Mouse (Mus musculus): Measurements from ENCODE around the gene Lrch1. TPM values are rescaled to one million over a fixed set of nuclear protein-coding genes. Genes with fewer than 3 reads are reported as not detected.
A peak's percentile ranks its signal among the peaks of the same experiment; 100 is the strongest.

Lrch1 gene
- polyA plus RNA-seq, 1 experiment from 2014 or later, result 10.9 TPM

DNA sequence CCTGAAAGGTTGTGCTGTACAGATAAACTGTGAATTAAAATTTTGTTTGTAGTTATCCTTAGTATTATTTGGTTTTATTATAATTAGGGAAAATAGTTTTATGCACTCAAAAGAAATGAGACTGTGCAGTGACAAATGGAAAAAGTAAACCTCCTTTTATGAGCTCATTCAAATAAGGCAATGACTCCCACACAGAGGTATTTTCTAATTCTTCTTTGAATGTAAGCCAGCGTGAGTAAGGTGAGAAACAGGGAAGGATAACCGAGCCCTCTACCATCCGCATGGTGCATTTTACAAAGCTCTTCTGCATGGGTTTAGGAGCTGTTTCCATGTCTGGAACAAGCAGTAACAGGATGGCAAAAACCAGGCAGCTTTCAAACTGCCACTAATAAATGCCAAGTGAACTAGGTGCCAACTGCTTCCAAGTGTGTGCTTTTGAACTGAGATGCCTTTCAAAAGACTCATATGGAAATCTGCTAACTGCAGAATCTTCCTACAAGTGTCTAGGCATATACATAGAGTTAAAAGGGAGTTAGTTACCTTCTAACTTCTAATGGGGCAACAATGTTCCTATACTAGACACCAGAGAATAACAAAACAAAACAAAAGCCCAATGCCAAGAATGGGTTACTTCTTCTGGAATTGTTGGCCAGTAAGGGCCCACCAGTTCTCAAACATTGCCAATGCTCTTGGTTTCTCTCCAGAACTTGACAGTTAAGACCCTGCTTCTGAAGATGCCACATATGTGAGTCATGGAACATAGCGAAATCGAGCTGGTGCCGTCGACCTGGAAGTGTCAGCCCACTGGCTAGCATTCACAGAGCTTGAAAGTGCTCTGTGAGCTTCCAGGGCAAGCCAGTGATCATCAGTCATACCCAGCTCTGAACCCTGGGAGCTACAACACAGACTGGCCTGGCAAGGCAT lies 124.7 kb downstream of the Lrch1 start:
- 0 out of 2 replicates have a peak, but pooled peaks cover 6% of the 10 kb centered on the region for H3K36me3 ChIP-seq
- no peak overlapping the region for H3K27ac ChIP-seq
- peaks cover 26% of the 10 kb centered on the region for H3K4me1 ChIP-seq (replicated peaks)
- 70% methylated on average over 7 of the region's 7 CpGs for WGBS
- no peaks in the 10 kb centered on the region for H3K27me3 ChIP-seq
- H3K4me2 ChIP-seq, result no peak overlapping the region
- no peak overlapping the region for H3K9ac ChIP-seq
- H3K9me3 ChIP-seq (replicated peaks), result no peaks in the 10 kb centered on the region
- ATAC-seq (replicated peaks; ENCODE audit: insufficient number of reproducible peaks, insufficient read depth, low FRiP score, low read depth), result no peak
- no peak overlapping the region for H3K4me3 ChIP-seq

DNA sequence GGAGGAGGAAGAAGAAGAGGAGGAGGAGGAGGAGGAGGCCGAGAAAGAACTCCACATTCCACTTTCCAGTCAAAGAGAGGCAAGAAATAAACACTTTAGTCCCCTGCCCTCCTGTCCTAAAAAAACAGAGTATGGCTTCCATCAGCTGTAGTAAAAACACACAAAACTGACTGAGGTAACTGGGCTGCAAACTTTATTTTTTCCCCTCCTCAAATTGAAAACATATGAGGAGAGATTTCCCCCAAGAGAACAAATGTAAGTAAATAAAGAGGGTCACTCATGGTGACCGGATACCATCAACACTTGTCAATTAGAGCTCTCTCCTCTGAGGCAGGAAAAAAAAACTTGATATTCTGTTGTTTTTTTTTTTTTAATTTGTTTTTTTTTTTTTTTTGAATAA lies 125.6 kb downstream of the Lrch1 start:
- Histone ChIP-seq H3K27me3 (no peaks in the 10 kb centered on the region), H3K36me3 (0 out of 2 replicates have a peak, but pooled peaks cover 6% of the 10 kb centered on the region), H3K27ac (no peak overlapping the region), H3K4me1 (replicated peaks) (peaks cover 26% of the 10 kb centered on the region), H3K9ac (no peak overlapping the region), H3K4me2 (no peak overlapping the region), H3K9me3 (replicated peaks) (no peaks in the 10 kb centered on the region), H3K4me3 (no peak overlapping the region)
- no peak for ATAC-seq (replicated peaks; ENCODE audit: insufficient number of reproducible peaks, insufficient read depth, low FRiP score, low read depth)
- 73% methylated on average over 2 of the region's 2 CpGs for WGBS

DNA sequence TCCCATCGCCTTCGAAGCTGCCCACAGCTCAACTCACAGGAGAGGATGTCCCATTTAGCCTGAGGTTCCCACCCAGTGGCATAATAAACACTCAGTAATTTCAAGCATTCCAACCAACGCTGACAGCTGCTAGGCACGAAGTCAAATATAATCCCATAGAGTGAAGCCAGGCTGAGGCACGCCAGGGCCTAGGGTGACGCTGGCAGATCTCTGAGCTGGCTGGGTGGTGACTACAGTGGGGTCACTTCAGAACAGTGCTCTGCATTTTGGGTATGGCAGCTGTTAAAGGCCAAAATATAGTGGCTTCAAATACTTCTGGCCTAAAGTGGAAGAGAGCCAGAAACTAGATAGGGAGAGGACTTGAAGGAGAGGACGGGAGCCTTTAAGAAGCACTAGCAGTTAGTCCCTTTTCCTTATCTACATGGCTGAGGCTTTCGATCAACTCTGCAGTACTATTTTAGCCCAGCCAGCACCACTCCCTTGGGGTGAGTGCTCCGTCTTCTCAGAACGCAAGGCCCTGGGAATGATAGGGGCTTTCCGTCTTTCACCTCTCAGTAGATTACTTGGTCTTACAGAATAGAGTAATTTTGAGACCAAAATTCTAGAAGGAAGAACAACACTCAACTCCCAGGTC lies 127.4 kb downstream of the Lrch1 start:
- Histone ChIP-seq H3K27me3 (no peaks in the 10 kb centered on the region), H3K27ac (peak overlapping the region; percentile 86), H3K4me1 (replicated peaks) (peaks cover 26% of the 10 kb centered on the region), H3K36me3 (peaks cover 14% of the 10 kb centered on the region; the same call in 1 of the 2 replicates), H3K4me3 (no peak overlapping the region), H3K9ac (no peak overlapping the region), H3K9me3 (replicated peaks) (no peaks in the 10 kb centered on the region), H3K4me2 (peak overlapping the region; percentile 36)
- ATAC-seq (replicated peaks; ENCODE audit: insufficient number of reproducible peaks, insufficient read depth, low FRiP score, low read depth), result peak; percentile 88
- 37% methylated on average over 11 of the region's 11 CpGs for WGBS

DNA sequence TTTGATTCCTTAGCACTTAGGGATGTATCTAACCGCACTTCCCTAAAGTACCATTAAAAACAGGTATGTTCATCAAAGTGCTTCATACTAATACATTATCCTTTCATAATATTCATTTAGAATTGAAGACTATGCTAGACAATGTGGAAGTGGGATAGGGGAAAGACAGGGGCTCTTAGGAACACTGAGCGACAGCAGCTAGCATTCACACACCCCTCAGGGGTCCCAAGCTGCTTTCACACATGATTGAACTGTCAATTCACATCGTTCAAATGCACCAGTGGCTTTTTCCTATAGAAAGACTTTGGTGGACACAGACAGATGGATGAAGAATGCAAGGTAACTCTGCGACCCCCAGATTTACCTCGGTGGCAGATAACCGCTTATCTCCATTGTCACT lies 131.0 kb downstream of the Lrch1 start:
- WGBS, result 79% methylated on average over 6 of the region's 6 CpGs
- Histone ChIP-seq H3K9ac (no peak overlapping the region), H3K4me3 (no peak overlapping the region), H3K9me3 (replicated peaks) (no peaks in the 10 kb centered on the region), H3K27me3 (no peaks in the 10 kb centered on the region), H3K27ac (no peak overlapping the region), H3K4me2 (no peak overlapping the region), H3K36me3 (peaks cover 21% of the 10 kb centered on the region), H3K4me1 (replicated peaks) (peaks cover 22% of the 10 kb centered on the region)
- ATAC-seq (replicated peaks; ENCODE audit: insufficient number of reproducible peaks, insufficient read depth, low FRiP score, low read depth), result no peak

DNA sequence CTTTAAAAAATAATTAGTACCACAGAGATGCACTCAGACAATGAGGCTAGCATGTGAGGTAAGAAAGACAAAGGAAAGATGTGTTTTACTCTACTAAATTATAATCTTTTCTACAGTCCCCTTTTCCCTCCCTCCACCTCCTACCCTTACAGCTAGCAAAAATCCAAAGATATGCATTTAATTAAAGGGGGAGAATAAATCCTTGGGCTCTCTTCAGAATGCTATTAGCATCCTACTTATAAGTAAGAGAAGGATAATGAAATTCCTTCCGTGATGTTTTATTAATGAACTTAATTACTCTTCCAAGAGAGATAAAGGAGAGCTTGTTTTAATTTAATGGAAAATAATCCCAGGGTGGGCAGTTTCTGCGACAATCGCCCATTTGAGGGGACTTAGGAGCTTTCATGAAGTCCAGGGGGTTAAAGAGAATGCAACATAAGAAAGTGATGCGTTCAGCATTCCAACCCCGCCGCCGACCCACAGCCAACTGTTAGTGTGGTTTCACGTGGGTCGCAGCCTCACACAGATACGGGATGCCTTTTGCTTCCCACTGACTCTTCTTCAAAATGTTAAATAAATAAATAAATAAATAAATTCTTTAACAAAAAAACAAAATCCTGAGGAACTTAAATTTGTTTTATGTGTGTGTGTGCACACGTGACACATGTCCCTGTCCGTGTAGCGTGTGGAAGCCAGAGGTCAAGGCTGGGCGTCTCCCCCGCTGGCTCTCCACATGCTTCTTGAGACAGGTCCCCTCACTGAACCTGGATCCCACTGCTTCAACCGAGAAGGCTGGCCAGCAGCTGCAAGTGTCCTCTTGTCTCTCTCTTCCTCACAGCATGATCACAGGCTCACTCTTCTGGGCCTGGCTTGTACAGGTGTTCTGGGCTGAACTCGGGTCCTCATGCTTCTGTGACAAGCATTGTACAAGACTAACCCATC lies 132.6 kb downstream of the Lrch1 start:
- H3K27me3 ChIP-seq, result no peaks in the 10 kb centered on the region
- H3K4me3 ChIP-seq, result no peak overlapping the region
- no peak overlapping the region for H3K9ac ChIP-seq
- H3K36me3 ChIP-seq, result peaks cover 35% of the 10 kb centered on the region
- no peak for ATAC-seq (replicated peaks; ENCODE audit: insufficient number of reproducible peaks, insufficient read depth, low FRiP score, low read depth)
- WGBS, result 91% methylated on average over 17 of the region's 17 CpGs
- peaks cover 12% of the 10 kb centered on the region for H3K4me1 ChIP-seq (replicated peaks)
- H3K27ac ChIP-seq, result no peak overlapping the region
- H3K4me2 ChIP-seq, result no peak overlapping the region
- H3K9me3 ChIP-seq (replicated peaks), result no peaks in the 10 kb centered on the region

DNA sequence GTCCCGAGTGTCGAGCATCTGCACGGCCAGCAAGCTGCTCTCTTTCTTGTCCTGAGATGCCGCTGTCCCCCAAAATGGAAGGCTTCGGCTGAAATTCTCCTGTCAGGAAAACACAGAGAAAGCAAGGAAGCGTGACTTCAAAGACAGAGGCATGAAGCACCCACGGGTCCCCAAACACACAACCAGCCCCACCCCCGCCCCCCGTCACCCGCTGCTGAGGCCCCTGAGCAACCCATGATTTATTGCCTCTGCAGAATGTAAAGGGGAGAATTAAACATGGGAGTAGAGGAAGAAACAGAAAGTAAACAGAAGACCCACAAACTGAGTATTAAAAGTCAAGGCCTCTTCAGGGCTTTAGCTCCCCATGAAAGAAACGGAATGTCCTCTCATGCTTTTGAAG lies 136.1 kb downstream of the Lrch1 start:
- 80% methylated on average over 11 of the region's 11 CpGs for WGBS
- Histone ChIP-seq H3K4me1 (replicated peaks) (no peaks in the 10 kb centered on the region), H3K9ac (no peak overlapping the region), H3K27ac (no peak overlapping the region), H3K9me3 (replicated peaks) (no peaks in the 10 kb centered on the region), H3K4me2 (no peak overlapping the region), H3K27me3 (no peaks in the 10 kb centered on the region), H3K4me3 (no peak overlapping the region), H3K36me3 (peaks cover 45% of the 10 kb centered on the region)
- ATAC-seq (replicated peaks; ENCODE audit: insufficient number of reproducible peaks, insufficient read depth, low FRiP score, low read depth), result no peak

DNA sequence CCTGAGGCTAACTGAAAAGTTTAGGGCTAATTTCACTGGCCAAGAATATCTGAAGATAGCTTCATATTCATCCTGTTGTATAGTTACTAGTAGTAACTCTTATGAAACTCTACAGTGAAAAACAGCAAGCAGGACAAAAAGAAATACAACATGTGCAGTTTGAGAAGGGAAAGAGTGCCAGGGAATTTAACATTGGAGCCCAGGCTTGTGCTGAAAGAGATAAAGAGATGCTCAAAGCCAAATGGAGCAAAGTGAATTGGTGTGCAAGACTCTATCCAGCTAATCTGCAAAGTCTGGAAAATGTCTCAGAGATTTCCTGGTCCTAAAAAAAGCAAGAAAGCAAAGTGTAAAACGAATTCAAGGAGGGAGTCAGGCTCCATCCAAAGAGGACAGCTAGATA lies 145.7 kb downstream of the Lrch1 start:
- H3K27me3 ChIP-seq, result no peaks in the 10 kb centered on the region
- H3K36me3 ChIP-seq, result peaks cover 57% of the 10 kb centered on the region
- no peak overlapping the region for H3K4me3 ChIP-seq
- no peak for ATAC-seq (replicated peaks; ENCODE audit: insufficient number of reproducible peaks, insufficient read depth, low FRiP score, low read depth)
- H3K9me3 ChIP-seq (replicated peaks), result peaks cover 8% of the 10 kb centered on the region; the same call in 1 of the 2 replicates
- 61% methylated on average over 1 of the region's 1 CpGs for WGBS
- no peak overlapping the region for H3K4me2 ChIP-seq
- H3K4me1 ChIP-seq (replicated peaks), result no peaks in the 10 kb centered on the region
- H3K9ac ChIP-seq, result no peak overlapping the region
- H3K27ac ChIP-seq, result no peak overlapping the region

DNA sequence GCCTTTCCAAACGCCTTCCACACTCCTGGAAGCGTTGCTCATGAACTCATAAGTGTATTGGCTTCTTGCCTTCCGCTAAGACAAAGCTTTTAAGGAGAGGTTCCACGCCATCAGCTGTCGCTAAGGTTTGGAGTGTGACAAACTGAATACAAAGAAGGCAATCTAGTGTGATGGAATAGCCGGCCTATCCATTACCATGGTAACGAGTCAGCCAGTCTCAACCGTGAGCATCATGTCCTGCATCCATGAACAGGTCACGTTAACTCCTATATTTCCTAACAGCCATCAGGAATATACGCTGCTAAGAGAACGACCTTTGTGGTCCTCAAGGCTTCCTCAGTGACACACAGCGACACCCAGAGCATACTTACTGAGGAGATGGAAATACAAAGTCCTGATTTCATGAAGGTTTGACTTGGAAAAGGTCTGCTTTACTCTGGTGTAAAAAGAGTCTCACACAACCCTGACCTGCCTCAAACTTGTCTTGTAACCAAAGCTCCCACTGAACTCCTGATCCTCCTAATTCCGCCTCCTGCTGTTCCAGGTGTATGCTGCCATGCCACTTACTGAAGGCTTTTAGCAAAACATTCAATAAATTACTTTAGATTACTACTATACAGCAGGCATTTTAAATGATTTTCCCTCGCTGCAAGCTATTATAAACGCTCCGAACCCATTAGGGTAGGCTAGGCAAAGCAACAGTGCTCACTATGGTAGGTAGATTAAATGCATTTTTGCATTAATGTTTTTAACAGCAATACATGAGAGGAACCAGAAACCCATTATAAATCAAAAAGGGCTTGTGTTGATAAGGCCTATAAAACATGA lies 149.4 kb downstream of the Lrch1 start:
- 91% methylated on average over 16 of the region's 16 CpGs for WGBS
- H3K9me3 ChIP-seq (replicated peaks), result peaks cover 8% of the 10 kb centered on the region; the same call in 1 of the 2 replicates
- H3K4me1 ChIP-seq (replicated peaks), result peaks cover 4% of the 10 kb centered on the region; the same call in 1 of the 2 replicates
- no peak overlapping the region for H3K4me3 ChIP-seq
- H3K27ac ChIP-seq, result no peak overlapping the region
- ATAC-seq (replicated peaks; ENCODE audit: insufficient number of reproducible peaks, insufficient read depth, low FRiP score, low read depth), result no peak
- H3K9ac ChIP-seq, result no peak overlapping the region
- H3K27me3 ChIP-seq, result no peaks in the 10 kb centered on the region
- no peak overlapping the region for H3K4me2 ChIP-seq
- H3K36me3 ChIP-seq, result peaks cover 41% of the 10 kb centered on the region

DNA sequence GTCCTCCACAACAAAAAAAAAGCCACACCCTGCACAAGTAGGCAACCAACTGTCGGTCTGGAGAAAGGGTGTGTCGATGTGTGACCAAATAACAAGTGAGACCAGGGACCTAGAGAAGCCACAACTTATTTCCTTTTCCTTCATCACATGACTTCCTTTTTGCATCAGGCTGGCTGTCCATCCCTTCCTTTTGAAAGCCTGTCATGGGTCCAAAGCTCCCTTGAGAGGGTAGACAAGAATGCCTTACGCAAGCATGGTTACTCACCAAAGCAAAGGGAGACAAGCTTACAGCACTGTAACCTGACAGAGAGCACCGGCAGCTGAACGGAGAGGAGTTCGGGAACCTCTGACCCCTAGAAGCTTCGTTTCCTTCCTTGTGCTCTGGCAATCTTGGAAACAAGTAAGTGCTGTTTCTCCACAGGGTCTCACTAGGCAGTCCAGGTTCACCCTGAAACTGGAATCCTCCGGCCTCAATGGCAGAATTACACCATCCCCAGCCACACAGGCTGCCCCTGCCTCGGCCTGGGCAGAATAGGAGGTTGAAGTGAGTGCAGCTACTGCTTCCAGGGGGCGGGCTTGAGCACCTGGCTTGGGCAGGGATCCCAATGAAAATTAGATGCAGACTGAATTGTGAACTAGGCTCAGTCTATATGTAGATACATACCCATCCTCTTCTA lies 150.2 kb downstream of the Lrch1 start:
- Histone ChIP-seq H3K9me3 (replicated peaks) (peaks cover 8% of the 10 kb centered on the region; the same call in 1 of the 2 replicates), H3K27me3 (no peaks in the 10 kb centered on the region), H3K9ac (no peak overlapping the region), H3K27ac (no peak overlapping the region), H3K4me3 (no peak overlapping the region), H3K4me1 (replicated peaks) (peaks cover 4% of the 10 kb centered on the region; the same call in 1 of the 2 replicates), H3K4me2 (no peak overlapping the region), H3K36me3 (peaks cover 43% of the 10 kb centered on the region)
- 83% methylated on average over 10 of the region's 10 CpGs for WGBS
- no peak for ATAC-seq (replicated peaks; ENCODE audit: insufficient number of reproducible peaks, insufficient read depth, low FRiP score, low read depth)

DNA sequence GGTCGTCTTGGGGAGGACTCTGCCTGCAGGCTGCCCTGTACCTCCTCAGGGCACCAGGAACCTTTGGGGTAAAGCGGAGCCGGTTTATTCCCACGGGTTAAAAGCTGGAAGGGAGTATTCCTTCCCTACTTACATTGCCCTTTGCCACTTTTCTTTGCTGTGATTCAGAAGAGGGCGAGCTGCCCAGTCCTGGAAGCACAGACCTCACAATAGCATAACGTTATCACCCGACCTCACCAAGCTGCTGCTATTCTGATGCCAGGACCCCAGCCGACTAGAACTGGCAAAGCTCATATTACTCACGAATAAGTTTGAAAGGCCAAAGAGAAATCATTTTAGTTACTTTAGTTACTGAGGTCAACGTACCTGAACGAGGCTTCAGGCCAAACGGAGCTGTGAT lies 152.7 kb downstream of the Lrch1 start:
- no peak overlapping the region for H3K4me2 ChIP-seq
- H3K27ac ChIP-seq, result peak overlapping the region; percentile 42; the same call in 1 of the 2 replicates
- H3K4me3 ChIP-seq, result no peak overlapping the region
- H3K4me1 ChIP-seq (replicated peaks), result peaks cover 4% of the 10 kb centered on the region; the same call in 1 of the 2 replicates
- no peaks in the 10 kb centered on the region for H3K9me3 ChIP-seq (replicated peaks)
- no peak for ATAC-seq (replicated peaks; ENCODE audit: insufficient number of reproducible peaks, insufficient read depth, low FRiP score, low read depth)
- WGBS, result 60% methylated on average over 12 of the region's 12 CpGs
- no peak overlapping the region for H3K9ac ChIP-seq
- H3K36me3 ChIP-seq, result peaks cover 24% of the 10 kb centered on the region
- H3K27me3 ChIP-seq, result no peaks in the 10 kb centered on the region

All from heart, embryonic 15.5 days (tissue).